Mouse (Mus musculus) urinary bladder, postnatal 25 days (tissue): ENCODE measurements at regions not wholly inside any gene's neighbourhood (a gene's known extent, or its start where the extent isn't known, plus 50 kb on each side); places are given as distances from the start of the nearest gene placed in this dataset.

Experiments used
- DNase-seq: peaks from one replicate; pipeline ENCODE4 v3.0.0; 2022; ENCODE audit warnings: low spot score

GRCm38 (mm10) chr12:22802011-22802410 is 978.1 kb downstream of the Gm10330 start:
- DNase-seq = peak; percentile 2
